Mouse (Mus musculus): ENCODE measurements around the gene Lsm6. TPM values are rescaled to one million over a fixed set of nuclear protein-coding genes. Genes with fewer than 3 reads are reported as not detected.

The Lsm6 gene
- polyA plus RNA-seq, 1 experiment from 2014 or later, result 228 TPM

DNA sequence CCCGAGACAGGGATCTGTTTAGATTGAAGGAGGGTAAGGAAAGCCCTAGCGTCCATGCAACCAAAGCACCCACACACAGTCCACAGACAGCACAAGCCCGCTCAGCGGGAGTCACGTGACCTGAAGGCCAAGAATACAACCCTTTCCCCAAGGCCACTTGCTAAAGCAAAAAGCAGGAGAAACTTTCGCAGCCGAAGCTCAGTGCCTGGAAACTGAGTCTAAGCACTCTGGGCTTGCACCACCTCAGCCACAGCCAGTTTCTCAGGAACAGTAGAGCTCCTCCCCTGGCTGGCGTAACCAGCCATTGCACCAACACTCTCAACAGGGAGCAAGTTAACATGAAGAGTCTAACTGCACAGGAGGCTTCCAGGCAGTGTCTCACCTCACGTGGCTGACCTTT is 13.7 kb downstream of the Lsm6 start:
- no peak for DNase-seq (ENCODE audit: low spot score)

DNA sequence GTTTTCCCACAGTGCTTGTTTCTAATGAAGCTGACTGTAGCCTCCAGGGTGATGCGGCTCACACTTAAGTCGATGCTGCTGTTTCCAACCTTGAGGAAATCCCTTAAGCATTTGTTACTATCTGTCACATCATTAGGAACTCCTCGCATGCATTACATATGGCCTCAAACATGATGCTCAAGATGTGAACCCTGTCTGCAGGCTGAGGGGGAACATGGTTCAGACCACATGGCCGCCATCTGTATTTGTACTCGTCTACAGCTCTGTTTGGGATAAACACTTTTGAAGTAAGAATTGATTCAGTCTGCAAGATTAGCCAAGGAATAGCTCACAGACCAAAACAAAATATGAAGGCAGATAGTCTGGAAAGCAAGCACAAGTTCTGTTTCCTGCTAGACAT is 14.9 kb downstream of the Lsm6 start:
- no peak for DNase-seq (ENCODE audit: low spot score)

DNA sequence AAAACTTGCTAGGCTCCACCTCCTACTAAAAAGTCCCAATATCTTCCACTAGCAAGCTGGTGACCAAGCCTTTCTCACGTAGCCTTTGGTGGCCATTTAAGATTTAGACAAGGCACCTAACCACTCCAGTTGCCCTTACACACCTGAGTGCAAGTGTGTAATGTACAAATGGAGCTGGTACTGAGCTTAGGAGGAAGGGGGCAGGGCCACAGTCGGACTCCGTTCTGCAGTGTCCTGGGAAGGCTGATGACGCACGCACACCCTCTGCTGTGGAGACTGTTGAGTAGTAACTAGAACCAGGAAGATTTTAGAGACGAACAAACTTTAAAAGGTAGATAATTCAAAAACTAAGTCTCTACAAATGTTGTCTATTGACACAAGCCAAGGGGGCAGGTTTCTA is 19.7 kb downstream of the Lsm6 start:
- no peak for DNase-seq (ENCODE audit: low spot score)

DNA sequence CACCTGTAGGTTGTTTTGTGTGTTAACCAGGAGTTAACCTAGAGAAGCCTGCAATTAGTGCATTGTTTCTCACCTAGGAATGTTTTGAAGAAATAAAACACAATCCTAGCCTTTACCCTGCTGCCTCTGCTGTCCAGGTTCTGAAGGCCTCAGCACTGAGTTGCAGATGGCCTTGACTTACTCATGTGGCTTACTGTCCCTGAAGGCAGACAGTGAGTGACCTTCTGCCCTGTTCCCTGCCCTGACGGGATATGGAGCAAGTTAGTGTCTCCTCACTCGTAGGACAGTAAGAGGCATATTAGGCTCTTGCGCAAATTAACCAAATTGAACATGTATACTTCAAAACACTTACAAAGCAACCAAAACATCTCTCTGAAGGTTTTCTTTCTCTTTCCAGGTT is 22.3 kb downstream of the Lsm6 start:
- DNase-seq (ENCODE audit: low spot score), result no peak

DNA sequence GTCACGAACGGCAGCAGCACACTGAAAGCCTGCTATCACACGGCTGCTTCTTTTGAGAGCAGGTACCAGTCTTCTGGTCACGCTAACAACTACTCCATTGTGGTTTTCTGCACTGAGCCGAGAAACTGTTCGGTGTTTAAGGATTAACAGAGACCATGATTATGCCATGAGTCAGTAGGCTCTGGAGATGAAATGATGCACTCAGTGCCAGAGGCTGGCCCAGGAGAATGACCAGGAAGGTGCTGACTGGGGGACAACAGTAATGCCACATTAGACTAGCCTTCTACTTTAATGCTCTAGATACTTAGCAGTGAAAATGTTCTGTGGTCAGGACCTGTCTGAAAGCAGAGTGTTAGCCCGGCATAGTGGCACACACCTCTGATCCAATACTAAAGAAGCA is 23.0 kb downstream of the Lsm6 start:
- DNase-seq (ENCODE audit: low spot score), result no peak

DNA sequence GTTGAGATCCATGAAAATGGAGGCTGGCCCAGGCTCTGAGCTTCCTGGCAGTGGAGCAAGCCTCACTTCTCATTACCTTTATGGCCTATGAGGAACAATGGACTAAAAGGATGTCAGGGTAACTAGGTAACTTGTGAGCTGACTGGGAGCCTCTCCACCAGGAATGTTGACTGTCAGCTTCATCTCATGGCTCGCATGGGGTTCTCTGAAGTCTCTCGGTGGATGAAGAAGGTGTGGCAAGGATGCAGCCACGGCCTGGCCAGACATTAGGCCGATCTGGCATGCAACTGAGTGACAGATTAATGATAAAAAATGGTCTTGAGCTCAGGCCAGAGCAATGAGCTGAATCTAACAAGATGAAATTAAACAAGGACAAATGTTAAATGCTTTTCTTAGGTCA is 27.7 kb downstream of the Lsm6 start:
- DNase-seq (ENCODE audit: low spot score), result no peak

DNA sequence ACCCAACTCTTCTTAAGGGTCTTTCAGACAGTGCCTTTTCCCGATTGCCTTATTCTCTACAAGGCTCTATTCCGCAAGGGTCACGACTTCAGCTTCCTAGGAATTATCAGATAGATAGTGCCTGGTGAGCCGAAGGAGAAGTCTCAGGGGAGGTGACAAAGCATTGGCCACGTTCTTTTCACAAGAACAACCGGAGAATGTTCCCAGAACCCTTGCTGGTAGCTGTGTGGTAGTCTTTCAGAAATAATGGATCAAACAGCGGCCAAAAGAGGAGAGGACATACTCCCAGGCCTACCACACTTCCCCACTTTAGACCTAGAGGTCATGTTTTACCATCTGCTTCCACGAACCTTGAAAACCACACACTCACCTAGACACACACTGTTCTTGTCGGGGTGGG is 44.1 kb downstream of the Lsm6 start:
- DNase-seq (ENCODE audit: low spot score), result no peak

DNA sequence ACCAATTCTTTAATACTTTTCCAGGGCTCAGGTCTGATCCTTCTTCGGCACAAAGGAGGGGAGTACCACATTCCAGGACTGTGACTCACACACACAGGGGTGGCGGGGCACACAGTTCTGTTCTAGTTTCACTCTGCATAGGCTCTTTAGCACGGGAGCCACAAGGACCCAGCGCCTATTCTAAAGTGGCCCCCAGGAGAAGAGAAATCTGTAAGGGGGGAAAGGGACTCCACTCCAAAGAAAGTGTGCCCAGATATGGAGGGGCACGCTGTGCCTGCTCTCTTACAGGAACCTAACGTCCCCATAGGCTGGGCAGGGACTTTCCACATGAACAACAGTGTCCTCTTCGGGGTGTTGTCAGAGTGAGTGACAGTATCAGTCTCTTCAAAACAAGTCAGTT is 49.7 kb downstream of the Lsm6 start:
- DNase-seq (ENCODE audit: low spot score), result no peak

DNA sequence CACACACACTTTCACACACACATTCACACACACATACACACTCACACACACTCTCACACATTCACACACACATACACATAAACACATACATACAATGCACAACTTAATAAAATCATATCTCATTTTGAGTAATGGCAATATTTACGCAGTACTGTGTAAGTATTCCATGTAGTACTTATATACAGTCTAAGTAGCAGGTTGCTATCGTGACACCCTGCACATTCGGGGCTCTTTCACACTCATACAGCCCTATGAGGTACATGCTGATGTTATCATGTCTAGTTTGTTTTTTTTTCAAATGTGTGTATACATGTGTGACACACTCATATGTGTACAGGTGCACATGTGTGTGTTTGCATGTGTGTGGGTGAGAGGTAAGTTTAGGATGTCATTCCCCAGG is 50.4 kb downstream of the Lsm6 start:
- DNase-seq (ENCODE audit: low spot score), result no peak

DNA sequence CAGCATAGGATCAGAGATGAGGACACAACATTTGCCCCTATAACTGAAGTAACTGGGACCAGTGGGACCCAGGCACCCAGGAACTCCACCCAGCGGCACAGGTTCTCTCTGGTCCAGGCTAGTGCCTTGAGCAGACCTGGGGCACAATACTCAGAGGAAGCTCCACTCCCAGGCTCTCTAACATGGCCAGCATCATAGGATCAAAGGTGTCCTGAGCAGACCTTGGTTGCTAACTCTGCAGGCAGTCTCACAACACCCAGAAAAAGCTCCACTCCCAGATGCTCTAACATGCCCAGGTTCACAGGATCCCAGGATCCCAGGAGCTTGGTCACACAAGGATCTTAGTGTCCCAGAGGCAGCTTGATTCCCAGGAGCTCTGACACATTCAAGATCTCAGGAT is 55.4 kb downstream of the Lsm6 start:
- DNase-seq (ENCODE audit: low spot score), result no peak

DNA sequence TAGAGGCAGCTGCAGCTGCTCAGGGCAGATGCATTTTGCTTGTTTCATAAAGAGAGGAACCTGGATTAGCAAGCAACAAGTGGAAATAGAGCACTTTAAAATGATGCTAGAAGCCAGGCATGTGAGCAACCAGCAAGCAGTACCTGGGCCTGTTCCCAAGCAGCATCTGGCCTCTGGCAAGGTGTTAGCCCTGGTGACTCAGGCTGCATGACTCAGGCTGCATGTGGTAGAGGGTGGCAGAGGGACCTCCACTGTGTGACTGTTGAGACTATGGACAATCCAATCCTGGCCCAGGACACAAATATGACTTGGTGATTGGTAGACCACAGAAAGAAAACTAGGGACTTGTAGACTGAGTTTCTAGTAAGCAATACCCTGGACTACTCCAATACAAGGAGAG is 56.0 kb downstream of the Lsm6 start:
- DNase-seq (ENCODE audit: low spot score), result no peak

DNA sequence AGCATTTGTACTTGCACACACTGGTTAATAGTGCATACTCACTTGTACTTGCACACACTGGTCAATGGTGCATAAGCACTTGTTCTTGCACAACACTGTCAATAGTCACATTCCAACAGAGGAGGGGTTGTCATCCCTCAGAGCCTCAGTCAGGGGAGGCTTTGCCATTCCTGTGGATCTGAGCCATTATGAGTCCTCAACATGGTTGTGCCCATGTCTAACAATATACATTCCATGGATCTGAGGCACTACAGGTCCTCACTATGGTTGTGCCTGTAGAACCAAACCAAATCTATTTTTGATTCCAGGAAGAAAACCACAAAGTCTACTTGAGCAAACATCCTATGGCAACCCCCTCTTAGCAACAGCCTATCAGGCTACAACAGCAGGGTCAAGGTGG is 61.8 kb downstream of the Lsm6 start:
- no peak for DNase-seq (ENCODE audit: low spot score)

DNA sequence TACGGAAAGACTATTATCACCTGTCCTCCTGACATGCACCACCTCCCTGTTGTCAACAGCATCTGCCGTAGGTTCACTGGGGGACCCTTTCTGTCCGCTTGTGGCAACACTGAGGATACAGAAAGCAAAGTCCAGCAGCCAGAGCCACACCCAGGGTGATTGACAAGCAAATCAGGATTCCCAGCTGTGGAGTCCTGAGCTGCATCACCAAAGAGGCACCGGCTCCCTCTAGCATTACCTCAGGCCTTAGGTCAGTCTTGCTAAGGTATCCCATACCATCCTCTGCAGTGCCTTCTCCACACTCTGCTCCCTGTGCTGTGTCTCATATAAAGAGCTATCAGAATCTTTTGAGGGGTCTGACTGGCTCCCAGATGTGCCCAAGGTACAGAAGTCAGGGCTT is 66.0 kb downstream of the Lsm6 start:
- no peak for DNase-seq (ENCODE audit: low spot score)

Other genes with a start within 250 kb of the Lsm6 start
- gene Zfp827, start 207.3 kb upstream of the Lsm6 start, polyA plus RNA-seq (2015; fragmentation: Nextera tagmentation; extraction: Ambion mirVana), result 1.7 and 2.0 TPM in 2 replicates

Measured in thymus, postnatal 0 days (tissue).